Mouse (Mus musculus) liver, adult 2 months (tissue): ENCODE measurements around the gene Mllt1.
A peak's percentile ranks its signal among the peaks of the same experiment; 100 is the strongest.

ENCODE experiments used
- CTCF ChIP-seq: fragments of 200-500 bp; IDR thresholded peaks from 2 replicates; pipeline ENCODE4 v1.5.1; 2011; ENCODE audit warnings: low read depth, low read length, control low read depth
- POLR2A ChIP-seq: fragments of 200-500 bp; IDR thresholded peaks from 2 replicates; pipeline ENCODE4 v1.6.1; 2011; ENCODE audit warnings: low read length, control low read depth; ENCODE audit not compliant: insufficient read depth; ENCODE audit errors: extremely low read depth

DNA sequence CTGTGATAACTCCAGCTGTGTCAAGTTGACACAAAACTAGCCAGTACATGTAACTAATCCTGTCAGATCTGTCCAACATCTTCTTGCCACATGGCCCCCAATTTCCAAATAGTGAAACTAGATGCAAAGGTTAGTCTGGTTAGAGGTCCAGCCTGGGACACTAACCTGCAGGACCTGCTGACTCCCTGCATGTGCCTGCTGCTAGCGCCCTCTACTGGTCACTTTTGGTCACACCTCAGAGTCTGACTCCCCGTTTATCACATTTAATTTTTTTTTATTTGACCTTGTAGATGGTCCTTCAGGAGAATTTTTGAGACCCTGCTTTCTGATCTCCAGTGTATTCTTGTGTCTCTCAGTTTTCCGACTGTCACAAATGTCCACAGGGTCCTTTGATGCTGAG, 15.7 kb upstream of the Mllt1 start:
- TF ChIP-seq POLR2A = no peak
- TF ChIP-seq CTCF = peak; percentile 96
